ENCODE assay signal across 8 mouse cellular contexts in genomic region chr6:88105783-88106611, GRCm38 (mm10). TPM values are rescaled to one million over a fixed set of nuclear protein-coding genes. Genes with fewer than 3 reads are reported as not detected.
A peak's percentile ranks its signal among the peaks of the same experiment; 100 is the strongest.
DNase-seq lines count a peak whose midpoint lies in the region; ATAC-seq lines count a peak whose summit lies in the region.

No protein-coding gene starts in this region.

- H3K36me3 ChIP-seq in embryonic facial prominence, embryonic 12.5 days = peaks cover 39% of the 10 kb centered on the region
- peaks cover 28% of the 10 kb centered on the region for H3K36me3 ChIP-seq in midbrain, embryonic 11.5 days (ENCODE audit: control insufficient read depth, insufficient read depth, low read length)

- H3K27ac ChIP-seq in embryonic facial prominence, embryonic 12.5 days = peak overlapping the region; percentile 66
- peak overlapping the region; percentile 14; the same call in 1 of the 2 replicates for H3K27ac ChIP-seq in midbrain, embryonic 11.5 days (ENCODE audit: low read depth, low read length)

- H3K4me1 ChIP-seq in embryonic facial prominence, embryonic 12.5 days = peaks cover 6% of the 10 kb centered on the region; the same call in 1 of the 2 replicates
- H3K4me1 ChIP-seq in midbrain, embryonic 11.5 days (ENCODE audit: control insufficient read depth, insufficient read depth, low read length) = no peaks in the 10 kb centered on the region; the same call in 1 of the 2 replicates

- intact Hi-C loops in left cerebral cortex, postnatal 4 days (cut with DNase I) = no loop called here

- peak; percentile 91 for DNase-seq in adrenal gland, postnatal 25 days
- peak; percentile 99 for DNase-seq in heart, adult 11 months
- DNase-seq in kidney, adult 11 months = peak; percentile 92
- DNase-seq in left cerebral cortex, postnatal 4 days = peak; percentile 95
- peak; percentile 100 for DNase-seq in midbrain, embryonic 11.5 days (ENCODE audit: low spot score, missing footprints)
- peak; percentile 95 for DNase-seq in skeletal muscle tissue, adult 2 months (ENCODE audit: low read depth, low spot score)
- DNase-seq in MN1 (ENCODE audit: low spot score) = no peak

- H3K4me3 ChIP-seq in embryonic facial prominence, embryonic 12.5 days = no peak overlapping the region
- H3K4me3 ChIP-seq in midbrain, embryonic 11.5 days (ENCODE audit: low read depth, low read length) = no peak overlapping the region

- H3K9me3 ChIP-seq in embryonic facial prominence, embryonic 12.5 days = no peaks in the 10 kb centered on the region
- H3K9me3 ChIP-seq in midbrain, embryonic 11.5 days (ENCODE audit: control insufficient read depth, low read length) = no peaks in the 10 kb centered on the region

- 10% methylated on average over 32 of the region's 32 CpGs for WGBS in embryonic facial prominence, embryonic 12.5 days
- WGBS in midbrain, embryonic 11.5 days = 12% methylated on average over 32 of the region's 32 CpGs

- H3K4me2 ChIP-seq in embryonic facial prominence, embryonic 12.5 days (replicated peaks) = peak overlapping the region; percentile 42
- peak overlapping the region; percentile 31 for H3K4me2 ChIP-seq in midbrain, embryonic 11.5 days

- peak; percentile 80 for ATAC-seq in embryonic facial prominence, embryonic 12.5 days (ENCODE audit: insufficient number of reproducible peaks, insufficient read depth, low FRiP score, low TSS enrichment)
- peak; percentile 90 for ATAC-seq in midbrain, embryonic 11.5 days (ENCODE audit: low FRiP score)

- H3K9ac ChIP-seq in embryonic facial prominence, embryonic 12.5 days = peak overlapping the region; percentile 34
- peak overlapping the region; percentile 66 for H3K9ac ChIP-seq in midbrain, embryonic 11.5 days (ENCODE audit: low read length)

- H3K27me3 ChIP-seq in embryonic facial prominence, embryonic 12.5 days = no peaks in the 10 kb centered on the region
- H3K27me3 ChIP-seq in midbrain, embryonic 11.5 days (ENCODE audit: control insufficient read depth, insufficient read depth, low read length) = no peaks in the 10 kb centered on the region

RNA-seq across cellular contexts. Expression of gene Rpn1, which starts 21.7 kb away (rescaled TPM):
- total RNA-seq in adrenal gland, postnatal 25 days (2021) = 211 and 212 TPM in 2 replicates
- 345 and 352 TPM in 2 replicates for polyA plus RNA-seq in embryonic facial prominence, embryonic 12.5 days (2016; fragmentation: Nextera tagmentation; extraction: Ambion mirVana)
- 100 to 1,000 TPM; 186 to 197 TPM for total RNA-seq in left cerebral cortex, postnatal 4 days (2021)
- polyA plus RNA-seq in midbrain, embryonic 11.5 days (2014; fragmentation: Nextera tagmentation; extraction: Ambion mirVana) = 267 and 272 TPM in 2 replicates
